Mouse (Mus musculus): ENCODE measurements around the gene F5. TPM values are rescaled to one million over a fixed set of nuclear protein-coding genes. Genes with fewer than 3 reads are reported as not detected.

F5 gene
- 0.13 and 0.34 TPM in 2 replicates for polyA plus RNA-seq (2016; fragmentation: Nextera tagmentation; extraction: Ambion mirVana)

- Histone ChIP-seq H3K4me3 (no peak within 1 kb of the TSS), H3K9ac (replicated peaks) (no peak within 1 kb of the TSS; the same call in 1 of the 2 replicates), H3K27me3 (0 out of 2 replicates have a peak, but pooled peaks cover 4% of the 10 kb centered on the region), H3K4me1 (peaks cover 4% of the 10 kb centered on the region; the same call in 1 of the 2 replicates), H3K4me2 (replicated peaks) (peak within 1 kb of the TSS; percentile 21; the same call in 1 of the 2 replicates), H3K36me3 (no peaks in the 10 kb centered on the region), H3K27ac (replicated peaks) (no peak within 1 kb of the TSS), H3K9me3 (no peaks in the 10 kb centered on the region)
- peak; percentile 47; the same call in 1 of the 2 replicates for ATAC-seq (ENCODE audit: low FRiP score, low read depth)
- WGBS: 12% methylated on average over 16 of the region's 16 CpGs
These were observed at the start of gene F5 for GRCm38 (mm10) chr1:164151387-164152088. Gene F5 (plus strand): TSS chr1:164151838.

- Histone ChIP-seq H3K36me3 (no peaks in the 10 kb centered on the region), H3K27ac (replicated peaks) (no peak overlapping the region), H3K4me2 (replicated peaks) (no peak overlapping the region), H3K4me1 (no peaks in the 10 kb centered on the region), H3K9me3 (no peaks in the 10 kb centered on the region), H3K27me3 (no peaks in the 10 kb centered on the region), H3K9ac (replicated peaks) (no peak overlapping the region), H3K4me3 (no peak overlapping the region)
- no peak for ATAC-seq (ENCODE audit: low FRiP score, low read depth)
- WGBS: 84% methylated on average over 2 of the region's 2 CpGs
These were observed 41.9 kb upstream of the F5 start for GRCm38 (mm10) chr1:164109763-164110162.

GRCm38 (mm10) chr1:164110591-164111329, 40.9 kb upstream of the F5 start:
- 94% methylated on average over 9 of the region's 9 CpGs for WGBS
- no peak for ATAC-seq (ENCODE audit: low FRiP score, low read depth)
- no peaks in the 10 kb centered on the region for H3K36me3 ChIP-seq
- H3K4me2 ChIP-seq (replicated peaks): no peak overlapping the region
- no peaks in the 10 kb centered on the region for H3K4me1 ChIP-seq
- H3K9me3 ChIP-seq: no peaks in the 10 kb centered on the region
- H3K4me3 ChIP-seq: no peak overlapping the region
- H3K27ac ChIP-seq (replicated peaks): no peak overlapping the region
- H3K9ac ChIP-seq (replicated peaks): no peak overlapping the region
- no peaks in the 10 kb centered on the region for H3K27me3 ChIP-seq

GRCm38 (mm10) chr1:164114280-164114679, 37.4 kb upstream of the F5 start:
- Histone ChIP-seq H3K4me2 (replicated peaks) (no peak overlapping the region), H3K27ac (replicated peaks) (no peak overlapping the region), H3K27me3 (no peaks in the 10 kb centered on the region), H3K36me3 (no peaks in the 10 kb centered on the region), H3K4me3 (no peak overlapping the region), H3K9me3 (no peaks in the 10 kb centered on the region), H3K4me1 (no peaks in the 10 kb centered on the region), H3K9ac (replicated peaks) (no peak overlapping the region)
- WGBS: 84% methylated on average over 5 of the region's 5 CpGs
- no peak for ATAC-seq (ENCODE audit: low FRiP score, low read depth)

- H3K4me3 ChIP-seq: no peak within 1 kb of the TSS
- no peaks in the 10 kb centered on the region for H3K4me1 ChIP-seq
- H3K9ac ChIP-seq (replicated peaks): no peak within 1 kb of the TSS
- ATAC-seq (ENCODE audit: low FRiP score, low read depth): no peak
- no peaks in the 10 kb centered on the region for H3K9me3 ChIP-seq
- no peaks in the 10 kb centered on the region for H3K36me3 ChIP-seq
- 80% methylated on average over 8 of the region's 8 CpGs for WGBS
- no peaks in the 10 kb centered on the region for H3K27me3 ChIP-seq
- H3K4me2 ChIP-seq (replicated peaks): no peak within 1 kb of the TSS
- no peak within 1 kb of the TSS for H3K27ac ChIP-seq (replicated peaks)
These were observed 36.6 kb upstream of the F5 start, which contains the start of gene Selp for GRCm38 (mm10) chr1:164114947-164115493. Gene Selp (plus strand): TSS chr1:164115264.

GRCm38 (mm10) chr1:164115647-164116046, 36.0 kb upstream of the F5 start:
- Histone ChIP-seq H3K9me3 (no peaks in the 10 kb centered on the region), H3K4me2 (replicated peaks) (no peak overlapping the region), H3K4me1 (no peaks in the 10 kb centered on the region), H3K36me3 (no peaks in the 10 kb centered on the region), H3K27me3 (no peaks in the 10 kb centered on the region), H3K4me3 (no peak overlapping the region), H3K27ac (replicated peaks) (no peak overlapping the region), H3K9ac (replicated peaks) (no peak overlapping the region)
- WGBS: 87% methylated on average over 6 of the region's 6 CpGs
- ATAC-seq (ENCODE audit: low FRiP score, low read depth): no peak

GRCm38 (mm10) chr1:164117869-164118268, 33.8 kb upstream of the F5 start:
- Histone ChIP-seq H3K4me3 (no peak overlapping the region), H3K4me2 (replicated peaks) (no peak overlapping the region), H3K9ac (replicated peaks) (no peak overlapping the region), H3K9me3 (no peaks in the 10 kb centered on the region), H3K4me1 (no peaks in the 10 kb centered on the region), H3K36me3 (no peaks in the 10 kb centered on the region), H3K27me3 (no peaks in the 10 kb centered on the region), H3K27ac (replicated peaks) (no peak overlapping the region)
- 95% methylated on average over 6 of the region's 6 CpGs for WGBS
- no peak for ATAC-seq (ENCODE audit: low FRiP score, low read depth)

GRCm38 (mm10) chr1:164119892-164120776, 31.5 kb upstream of the F5 start:
- no peak overlapping the region for H3K27ac ChIP-seq (replicated peaks)
- H3K27me3 ChIP-seq: no peaks in the 10 kb centered on the region
- no peak overlapping the region for H3K4me2 ChIP-seq (replicated peaks)
- H3K9me3 ChIP-seq: no peaks in the 10 kb centered on the region
- no peak overlapping the region for H3K9ac ChIP-seq (replicated peaks)
- 83% methylated on average over 3 of the region's 3 CpGs for WGBS
- no peak overlapping the region for H3K4me3 ChIP-seq
- no peaks in the 10 kb centered on the region for H3K4me1 ChIP-seq
- ATAC-seq (ENCODE audit: low FRiP score, low read depth): no peak
- H3K36me3 ChIP-seq: no peaks in the 10 kb centered on the region

GRCm38 (mm10) chr1:164120777-164121158, 30.9 kb upstream of the F5 start:
- Histone ChIP-seq H3K9me3 (no peaks in the 10 kb centered on the region), H3K36me3 (no peaks in the 10 kb centered on the region), H3K4me3 (no peak overlapping the region), H3K27me3 (no peaks in the 10 kb centered on the region), H3K4me1 (no peaks in the 10 kb centered on the region), H3K4me2 (replicated peaks) (no peak overlapping the region), H3K9ac (replicated peaks) (no peak overlapping the region), H3K27ac (replicated peaks) (no peak overlapping the region)
- WGBS: 94% methylated on average over 3 of the region's 3 CpGs
- ATAC-seq (ENCODE audit: low FRiP score, low read depth): no peak

- WGBS: 78% methylated on average over 3 of the region's 3 CpGs
- Histone ChIP-seq H3K27me3 (no peaks in the 10 kb centered on the region), H3K9ac (replicated peaks) (no peak overlapping the region), H3K9me3 (no peaks in the 10 kb centered on the region), H3K4me1 (no peaks in the 10 kb centered on the region), H3K36me3 (no peaks in the 10 kb centered on the region), H3K4me2 (replicated peaks) (no peak overlapping the region), H3K4me3 (no peak overlapping the region), H3K27ac (replicated peaks) (no peak overlapping the region)
- no peak for ATAC-seq (ENCODE audit: low FRiP score, low read depth)
These were observed 27.8 kb upstream of the F5 start for GRCm38 (mm10) chr1:164123836-164124235.

GRCm38 (mm10) chr1:164130013-164130412, 21.6 kb upstream of the F5 start:
- Histone ChIP-seq H3K27ac (replicated peaks) (no peak overlapping the region), H3K9ac (replicated peaks) (no peak overlapping the region), H3K9me3 (no peaks in the 10 kb centered on the region), H3K4me2 (replicated peaks) (no peak overlapping the region), H3K36me3 (no peaks in the 10 kb centered on the region), H3K4me3 (no peak overlapping the region), H3K4me1 (no peaks in the 10 kb centered on the region), H3K27me3 (no peaks in the 10 kb centered on the region)
- ATAC-seq (ENCODE audit: low FRiP score, low read depth): no peak
- WGBS: 80% methylated on average over 3 of the region's 3 CpGs

Data from midbrain, embryonic 12.5 days (tissue).